ENCODE assay signal across 21 mouse cellular contexts in genomic region chr12:103315831-103316545, GRCm38 (mm10). TPM values are rescaled to one million over a fixed set of nuclear protein-coding genes. Genes with fewer than 3 reads are reported as not detected.
A peak's percentile ranks its signal among the peaks of the same experiment; 100 is the strongest.
DNase-seq lines count a peak whose midpoint lies in the region; ATAC-seq lines count a peak whose summit lies in the region.
"Had no signal": no experiment of that assay in that cellular context is flagged by ENCODE, and none has a peak within 500 bp of the region (broad histone marks: within the 10 kb centered on the region; RNA-seq: fewer than 3 reads in every experiment).

No protein-coding gene starts in this region.

- no peaks in the 10 kb centered on the region for H3K36me3 ChIP-seq in forebrain, embryonic 12.5 days (replicated peaks)
- no peaks in the 10 kb centered on the region for H3K36me3 ChIP-seq in hindbrain, embryonic 16.5 days (ENCODE audit: control insufficient read depth, insufficient read depth, low read length)
- no peaks in the 10 kb centered on the region for H3K36me3 ChIP-seq in neural tube, embryonic 13.5 days
- H3K36me3 ChIP-seq: stomach, embryonic 15.5 days had no signal

- 29% methylated on average over 20 of the region's 20 CpGs for WGBS in forebrain, embryonic 12.5 days
- 19% methylated on average over 20 of the region's 20 CpGs for WGBS in hindbrain, embryonic 16.5 days
- 24% methylated on average over 20 of the region's 20 CpGs for WGBS in neural tube, embryonic 13.5 days

- H3K4me2 ChIP-seq in forebrain, embryonic 12.5 days: peak overlapping the region; percentile 81
- peak overlapping the region; percentile 60 for H3K4me2 ChIP-seq in hindbrain, embryonic 16.5 days (ENCODE audit: low read length)
- H3K4me2 ChIP-seq in neural tube, embryonic 13.5 days: peak overlapping the region; percentile 59

- ATAC-seq in forebrain, embryonic 12.5 days (ENCODE audit: low FRiP score): no peak
- no peak for ATAC-seq in hindbrain, embryonic 16.5 days
- no peak for ATAC-seq in neural tube, embryonic 13.5 days (ENCODE audit: low read depth)
- no peak for ATAC-seq in megakaryocyte-erythroid progenitor cell, adult 5-6 weeks (replicated peaks; ENCODE audit: low FRiP score, low TSS enrichment, poor library complexity, severe bottlenecking)
- ATAC-seq in activated CD4-positive, CD25-positive, alpha-beta regulatory T cell, adult 4 months: no peak
- ATAC-seq: CD4-positive, CD25-positive, alpha-beta regulatory T cell, adult 4 months; inflammation-experienced regulatory T-cells, adult 6 months had no signal

- peak overlapping the region; percentile 95 for H3K27ac ChIP-seq in forebrain, embryonic 12.5 days
- peak overlapping the region; percentile 2; the same call in 1 of the 2 replicates for H3K27ac ChIP-seq in hindbrain, embryonic 16.5 days (ENCODE audit: low read depth, low read length)
- peak overlapping the region; percentile 89 for H3K27ac ChIP-seq in neural tube, embryonic 13.5 days (replicated peaks)
- H3K27ac ChIP-seq: kidney, postnatal 0 days; stomach, embryonic 15.5 days had no signal

- peaks cover 60% of the 10 kb centered on the region for H3K4me1 ChIP-seq in forebrain, embryonic 12.5 days
- H3K4me1 ChIP-seq in hindbrain, embryonic 16.5 days (ENCODE audit: control insufficient read depth, insufficient read depth, low read depth, low read length): peaks cover 22% of the 10 kb centered on the region
- H3K4me1 ChIP-seq in neural tube, embryonic 13.5 days (replicated peaks): peaks cover 48% of the 10 kb centered on the region

- H3K4me3 ChIP-seq in forebrain, embryonic 12.5 days (replicated peaks): peak overlapping the region; percentile 46
- peak overlapping the region; percentile 16; the same call in 1 of the 2 replicates for H3K4me3 ChIP-seq in hindbrain, embryonic 16.5 days (ENCODE audit: low read length)
- H3K4me3 ChIP-seq in neural tube, embryonic 13.5 days: peak overlapping the region; percentile 38
- H3K4me3 ChIP-seq: stomach, embryonic 15.5 days had no signal

- peaks cover 45% of the 10 kb centered on the region for H3K27me3 ChIP-seq in forebrain, embryonic 12.5 days
- peaks cover 6% of the 10 kb centered on the region; the same call in 1 of the 2 replicates for H3K27me3 ChIP-seq in hindbrain, embryonic 16.5 days (replicated peaks; ENCODE audit: control insufficient read depth, insufficient read depth, low read length)
- peaks cover 36% of the 10 kb centered on the region for H3K27me3 ChIP-seq in neural tube, embryonic 13.5 days

- DNase-seq in heart, postnatal 4 days: peak; percentile 4
- no peak for DNase-seq in heart, adult 8-10 months (ENCODE audit: low spot score)
- no peak for DNase-seq in kidney, postnatal 25 days
- DNase-seq: adrenal gland, adult 2 months; cerebellum, adult 8-10 months; layer of hippocampus, postnatal 36 days; thymus, postnatal 4 days had no signal

- H3K9ac ChIP-seq in forebrain, embryonic 12.5 days: peak overlapping the region; percentile 22
- H3K9ac ChIP-seq in hindbrain, embryonic 16.5 days (ENCODE audit: low read depth, low read length): no peak overlapping the region
- H3K9ac ChIP-seq in neural tube, embryonic 13.5 days: peak overlapping the region; percentile 71
- H3K9ac ChIP-seq: heart, embryonic 12.5 days; stomach, embryonic 15.5 days had no signal

- no peaks in the 10 kb centered on the region for H3K9me3 ChIP-seq in forebrain, embryonic 12.5 days
- no peaks in the 10 kb centered on the region for H3K9me3 ChIP-seq in hindbrain, embryonic 16.5 days (ENCODE audit: control insufficient read depth, low read length)
- no peaks in the 10 kb centered on the region for H3K9me3 ChIP-seq in neural tube, embryonic 13.5 days
- H3K9me3 ChIP-seq: heart, embryonic 12.5 days; stomach, embryonic 15.5 days had no signal

RNA-seq across cellular contexts. Expression of gene Fam181a, which starts 5.2 kb away (rescaled TPM):
- total RNA-seq in heart, postnatal 4 days (2021): not detected
- not detected for total RNA-seq in heart, adult 8-10 months (2022)
- 14.1 and 17.4 TPM in 2 replicates for polyA plus RNA-seq in forebrain, embryonic 12.5 days (2016; fragmentation: Nextera tagmentation; extraction: Ambion mirVana)
- 5.6 and 6.0 TPM in 2 replicates for polyA plus RNA-seq in hindbrain, embryonic 16.5 days (2015; fragmentation: Nextera tagmentation; extraction: Ambion mirVana)
- polyA plus RNA-seq in neural tube, embryonic 13.5 days (2015; fragmentation: Nextera tagmentation; extraction: Ambion mirVana): 8.5 and 10.3 TPM in 2 replicates
- total RNA-seq in megakaryocyte-erythroid progenitor cell, adult 5-6 weeks (2014; fragmentation: Nextera tagmentation): not detected in 2 replicates
- not detected in 2 replicates for total RNA-seq in megakaryocyte-erythroid progenitor cell, adult 5-6 weeks (2017)
- polyA plus RNA-seq in activated CD4-positive, CD25-positive, alpha-beta regulatory T cell, adult 4 months (2017; shearing (Covaris generic)): not detected
- total RNA-seq: adrenal gland, adult 2 months; liver, adult 2 months had no signal
- polyA plus RNA-seq: CD4-positive, CD25-positive, alpha-beta regulatory T cell, adult 4 months; embryonic facial prominence, embryonic 14.5 days; inflammation-experienced regulatory T-cells, adult 6 months; kidney, postnatal 0 days; liver, adult 2 months; lung, embryonic 16.5 days; small intestine, adult 2 months; stomach, embryonic 15.5 days had no signal

RNA-seq across cellular contexts. Expression of gene Asb2, which starts 39.8 kb away (rescaled TPM):
- total RNA-seq in heart, postnatal 4 days (2021): 100 to 1,000 TPM; 330 to 353 TPM
- total RNA-seq in heart, adult 8-10 months (2022): 100 to 1,000 TPM; 485 to 583 (median 548) TPM
- 0.56 and 0.65 TPM in 2 replicates for polyA plus RNA-seq in forebrain, embryonic 12.5 days (2016; fragmentation: Nextera tagmentation; extraction: Ambion mirVana)
- 1.4 and 2.1 TPM in 2 replicates for polyA plus RNA-seq in hindbrain, embryonic 16.5 days (2015; fragmentation: Nextera tagmentation; extraction: Ambion mirVana)
- 1.6 and 1.9 TPM in 2 replicates for polyA plus RNA-seq in neural tube, embryonic 13.5 days (2015; fragmentation: Nextera tagmentation; extraction: Ambion mirVana)
- total RNA-seq in megakaryocyte-erythroid progenitor cell, adult 5-6 weeks (2014; fragmentation: Nextera tagmentation): 3.5 TPM in 1 of 2 replicates, not detected in the other
- total RNA-seq in megakaryocyte-erythroid progenitor cell, adult 5-6 weeks (2017): 0.38 TPM in 1 of 2 replicates, not detected in the other
- polyA plus RNA-seq in activated CD4-positive, CD25-positive, alpha-beta regulatory T cell, adult 4 months (2017; shearing (Covaris generic)): 10 to 100 TPM; 14.2 to 37.7 TPM

Comparison
In these comparisons a context has a peak if more than half of its experiments do, and no peak if none do; other contexts are left out.
1. H3K27ac ChIP-seq: peak in every context shown above with its lines; median percentile 95 in forebrain, embryonic 12.5 days; 89 in neural tube, embryonic 13.5 days; 2 in hindbrain, embryonic 16.5 days.